Mouse (Mus musculus) heart, embryonic 13.5 days (tissue): Measurements from ENCODE around the gene Svep1. TPM values are rescaled to one million over a fixed set of nuclear protein-coding genes. Genes with fewer than 3 reads are reported as not detected.

ENCODE experiments used
- ATAC-seq: fragments of 200-750 bp; cut with Nextera tagmentation; 2 replicates; pipeline ENCODE4 v1.8.0; 2017; ENCODE audit warnings: moderate TSS enrichment; ENCODE audit not compliant: insufficient number of reproducible peaks, low FRiP score, low TSS enrichment; ENCODE audit errors: extremely low read depth
- H3K27ac ChIP-seq: fragments of 300-500 bp; sonication (generic); replicated peaks from 2 replicates; pipeline ENCODE4 v1.5.1; 2015; ENCODE audit warnings: moderate library complexity, mild to moderate bottlenecking, inconsistent platforms
- H3K27me3 ChIP-seq: fragments of 300-500 bp; sonication (generic); replicated peaks from 2 replicates; pipeline ENCODE4 v1.6.1; 2015; ENCODE audit warnings: mild to moderate bottlenecking, inconsistent platforms
- H3K36me3 ChIP-seq: fragments of 300-500 bp; sonication (generic); 2 replicates; pipeline ENCODE4 v1.6.1; 2015; ENCODE audit warnings: mild to moderate bottlenecking, inconsistent platforms
- H3K4me1 ChIP-seq: fragments of 300-500 bp; sonication (generic); 2 replicates; pipeline ENCODE4 v1.6.1; 2015; ENCODE audit warnings: inconsistent platforms
- H3K4me2 ChIP-seq: fragments of 300-500 bp; sonication (generic); 2 replicates; pipeline ENCODE4 v1.6.1; 2015; ENCODE audit warnings: inconsistent platforms, mild to moderate bottlenecking, moderate library complexity
- H3K4me3 ChIP-seq: fragments of 300-500 bp; sonication (generic); 2 replicates; pipeline ENCODE4 v1.5.1; 2015; ENCODE audit warnings: moderate library complexity, mild to moderate bottlenecking, inconsistent platforms
- H3K9ac ChIP-seq: fragments of 300-500 bp; sonication (generic); 2 replicates; pipeline ENCODE4 v1.6.1; 2015; ENCODE audit warnings: inconsistent platforms, mild to moderate bottlenecking, moderate library complexity
- H3K9me3 ChIP-seq: fragments of 300-500 bp; sonication (generic); 2 replicates; pipeline ENCODE4 v1.6.1; 2016; ENCODE audit warnings: inconsistent platforms
- WGBS: fragments of 180-500 bp; shearing (Covaris S2); methylation state at CpG from one replicate; pipeline ENCODE4 v1.1.7; 2015; ENCODE audit warnings: mixed read lengths; 5-methylcytosine and 5-hydroxymethylcytosine counted together
- polyA plus RNA-seq: library from polyadenylated mRNA; unstranded; fragments of >200 nt; fragmentation: Nextera tagmentation; extraction: Ambion mirVana; gene quantifications from 2 replicates; pipeline ENCODE4 v1.2.1, GENCODE M21; 2015

Svep1 gene
- 2.3 TPM in 2 replicates for polyA plus RNA-seq

DNA sequence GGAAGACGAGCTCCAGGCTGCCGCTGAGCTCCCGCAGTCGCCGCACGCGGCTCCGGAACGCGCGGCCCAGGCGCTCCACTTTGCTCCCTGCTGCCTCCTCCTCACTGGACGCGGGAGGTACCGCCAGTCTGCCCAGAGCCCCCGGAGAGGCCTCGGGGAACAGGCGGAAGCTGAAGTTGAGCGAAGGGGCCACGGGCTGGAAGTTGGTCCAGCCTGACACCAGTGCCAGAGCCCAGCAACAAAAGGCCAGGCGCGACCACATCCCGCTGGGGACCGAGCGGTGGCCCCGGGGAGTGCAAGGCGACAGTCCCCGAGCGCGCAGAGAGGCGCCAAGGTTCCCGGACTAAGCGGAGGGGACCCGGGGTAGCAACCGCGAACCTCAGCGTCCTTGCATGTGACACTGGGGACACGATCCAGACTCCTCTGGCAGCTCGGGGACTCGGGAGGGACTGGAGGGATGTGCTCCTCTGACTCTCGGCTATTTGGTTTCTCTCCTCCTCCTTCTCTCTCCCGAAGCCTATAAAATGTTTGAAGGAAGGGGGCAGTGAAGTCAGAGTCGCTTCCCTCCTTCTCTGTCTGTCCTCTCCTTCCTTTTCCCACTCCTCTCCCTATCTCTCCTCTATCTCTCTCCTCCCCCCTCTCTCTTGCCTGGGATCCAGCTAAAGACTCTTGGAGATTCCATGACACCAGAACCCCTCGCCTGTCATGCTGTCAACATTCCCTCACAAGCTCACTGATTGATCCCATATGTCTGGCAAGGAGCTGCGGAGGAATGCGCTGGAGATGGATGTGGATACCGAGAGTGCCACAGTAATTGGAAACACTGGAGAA, at the start of gene Svep1:
Svep1 (minus strand) TSS at position 745 of the 831 bp plus-strand sequence.
- ATAC-seq = no peak; the same call in 1 of the 2 replicates
- Histone ChIP-seq H3K27ac (peak within 1 kb of the TSS; percentile 60), H3K4me3 (peak within 1 kb of the TSS; percentile 57), H3K4me1 (peaks cover 17% of the 10 kb centered on the region), H3K9ac (peak within 1 kb of the TSS; percentile 71), H3K9me3 (no peaks in the 10 kb centered on the region), H3K36me3 (no peaks in the 10 kb centered on the region), H3K4me2 (peak within 1 kb of the TSS; percentile 73), H3K27me3 (peaks cover 80% of the 10 kb centered on the region)
- under 1% methylated on average over 47 of the region's 47 CpGs for WGBS

DNA sequence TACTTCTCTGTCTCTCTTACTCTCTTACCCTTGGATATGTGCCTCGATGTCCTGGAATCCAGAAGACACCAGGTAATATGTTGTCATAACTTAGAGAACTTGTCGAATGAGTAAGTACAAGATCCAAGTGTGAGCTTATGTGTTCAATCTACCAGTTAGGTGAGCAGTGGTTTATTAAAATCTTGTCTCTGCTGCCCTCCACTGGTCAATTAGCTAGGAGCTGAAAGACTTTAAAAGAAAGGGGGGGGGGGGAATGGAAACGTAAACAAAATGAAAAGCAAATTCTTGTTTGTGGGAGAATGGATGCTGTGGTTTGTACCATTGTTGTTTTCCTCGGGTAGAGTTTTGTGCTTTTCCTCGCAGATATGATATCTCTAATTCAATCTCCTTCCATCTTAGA, 46.8 kb upstream of the Svep1 start:
- 0 out of 2 replicates have a peak, but pooled peaks cover 5% of the 10 kb centered on the region for H3K27me3 ChIP-seq
- H3K4me2 ChIP-seq = no peak overlapping the region
- no peaks in the 10 kb centered on the region for H3K36me3 ChIP-seq
- no peak overlapping the region for H3K27ac ChIP-seq
- ATAC-seq = no peak
- WGBS = 26% methylated on average over 5 of the region's 5 CpGs
- no peak overlapping the region for H3K4me3 ChIP-seq
- no peaks in the 10 kb centered on the region for H3K4me1 ChIP-seq
- no peak overlapping the region for H3K9ac ChIP-seq
- H3K9me3 ChIP-seq = no peaks in the 10 kb centered on the region

- Histone ChIP-seq H3K9ac (no peak overlapping the region), H3K27me3 (0 out of 2 replicates have a peak, but pooled peaks cover 5% of the 10 kb centered on the region), H3K36me3 (no peaks in the 10 kb centered on the region), H3K9me3 (no peaks in the 10 kb centered on the region), H3K27ac (no peak overlapping the region), H3K4me3 (no peak overlapping the region), H3K4me2 (no peak overlapping the region), H3K4me1 (no peaks in the 10 kb centered on the region)
- WGBS = 83% methylated on average over 3 of the region's 3 CpGs
- no peak for ATAC-seq
These were observed 45.7 kb upstream of the Svep1 start for GRCm38 (mm10) chr4:58252381-58252780.

- no peak for ATAC-seq
- H3K9ac ChIP-seq = no peak overlapping the region
- no peaks in the 10 kb centered on the region for H3K36me3 ChIP-seq
- 0 out of 2 replicates have a peak, but pooled peaks cover 5% of the 10 kb centered on the region for H3K27me3 ChIP-seq
- no peak overlapping the region for H3K4me2 ChIP-seq
- no peak overlapping the region for H3K4me3 ChIP-seq
- H3K4me1 ChIP-seq = no peaks in the 10 kb centered on the region
- WGBS = 69% methylated on average over 1 of the region's 1 CpGs
- no peak overlapping the region for H3K27ac ChIP-seq
- no peaks in the 10 kb centered on the region for H3K9me3 ChIP-seq
These were observed 38.9 kb upstream of the Svep1 start for GRCm38 (mm10) chr4:58245544-58245943.

DNA sequence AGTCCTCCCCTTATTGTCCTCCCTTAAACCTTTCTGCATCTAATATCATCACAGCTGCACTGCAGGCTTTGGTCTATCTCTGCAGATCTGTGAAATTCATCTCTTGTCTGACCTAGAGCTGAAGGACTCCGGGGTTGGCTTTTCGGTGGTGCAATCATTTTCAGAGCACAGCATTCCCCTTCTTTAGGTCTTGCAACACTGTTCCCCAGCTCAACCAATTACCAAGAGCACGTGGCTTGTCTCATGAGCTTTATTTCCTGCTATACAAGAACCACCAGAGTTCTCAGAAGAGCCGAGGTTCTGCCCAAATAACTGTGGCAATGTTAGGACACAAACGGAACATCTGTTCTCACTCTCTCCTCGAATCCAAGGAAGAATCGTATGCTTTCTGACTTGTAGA, 33.8 kb upstream of the Svep1 start:
- Histone ChIP-seq H3K9ac (no peak overlapping the region), H3K4me3 (no peak overlapping the region), H3K27ac (no peak overlapping the region), H3K9me3 (peaks cover 8% of the 10 kb centered on the region; the same call in 1 of the 2 replicates), H3K4me2 (no peak overlapping the region), H3K36me3 (no peaks in the 10 kb centered on the region), H3K4me1 (no peaks in the 10 kb centered on the region), H3K27me3 (no peaks in the 10 kb centered on the region)
- 76% methylated on average over 7 of the region's 7 CpGs for WGBS
- no peak for ATAC-seq

DNA sequence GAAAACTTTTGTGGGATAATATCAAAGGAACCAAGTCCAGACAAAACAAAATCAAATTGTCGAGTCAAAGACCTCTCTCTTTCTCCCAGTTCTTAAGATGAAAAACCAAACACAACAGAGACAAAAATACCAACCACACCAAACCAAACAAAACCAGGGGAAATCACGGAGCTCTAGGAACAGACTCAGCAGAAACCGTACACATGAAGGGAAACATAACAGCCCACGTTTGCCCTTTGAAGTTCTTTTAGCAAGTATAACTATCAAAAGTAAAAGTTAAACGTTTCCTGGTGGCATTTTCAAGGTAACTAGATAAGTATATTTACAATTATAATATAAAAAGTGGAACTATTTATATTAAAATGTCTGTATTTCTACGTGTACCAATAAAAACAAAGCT, 29.2 kb upstream of the Svep1 start:
- 52% methylated on average over 6 of the region's 6 CpGs for WGBS
- Histone ChIP-seq H3K27ac (no peak overlapping the region), H3K27me3 (no peaks in the 10 kb centered on the region), H3K36me3 (no peaks in the 10 kb centered on the region), H3K4me2 (no peak overlapping the region), H3K9ac (no peak overlapping the region), H3K4me3 (no peak overlapping the region), H3K9me3 (peaks cover 8% of the 10 kb centered on the region; the same call in 1 of the 2 replicates), H3K4me1 (no peaks in the 10 kb centered on the region)
- ATAC-seq = no peak

- Histone ChIP-seq H3K36me3 (no peaks in the 10 kb centered on the region), H3K27me3 (peaks cover 10% of the 10 kb centered on the region)
- no peak for ATAC-seq
These were observed 16.8 kb upstream of the Svep1 start for GRCm38 (mm10) chr4:58223499-58223898.

GRCm38 (mm10) chr4:58211374-58211773, 4.7 kb upstream of the Svep1 start:
- Histone ChIP-seq H3K4me1 (peaks cover 16% of the 10 kb centered on the region), H3K27me3 (peaks cover 81% of the 10 kb centered on the region), H3K36me3 (no peaks in the 10 kb centered on the region), H3K4me3 (no peak overlapping the region), H3K27ac (no peak overlapping the region), H3K9me3 (peaks cover 6% of the 10 kb centered on the region; the same call in 1 of the 2 replicates), H3K9ac (no peak overlapping the region), H3K4me2 (no peak overlapping the region)
- ATAC-seq = no peak
- 16% methylated on average over 6 of the region's 6 CpGs for WGBS

More at GRCm38 (mm10) chr4:58223499-58223898, 16.8 kb upstream of the Svep1 start:
- no peaks in the 10 kb centered on the region for H3K4me1 ChIP-seq
- no peak overlapping the region for H3K4me3 ChIP-seq
- H3K9me3 ChIP-seq = no peaks in the 10 kb centered on the region
- H3K9ac ChIP-seq = no peak overlapping the region
- H3K27ac ChIP-seq = no peak overlapping the region
- 71% methylated on average over 2 of the region's 2 CpGs for WGBS
- no peak overlapping the region for H3K4me2 ChIP-seq

- Histone ChIP-seq H3K27me3 (peaks cover 79% of the 10 kb centered on the region), H3K4me1 (peaks cover 21% of the 10 kb centered on the region), H3K27ac (no peak overlapping the region), H3K9me3 (peaks cover 6% of the 10 kb centered on the region; the same call in 1 of the 2 replicates), H3K9ac (no peak overlapping the region), H3K4me2 (no peak overlapping the region), H3K36me3 (no peaks in the 10 kb centered on the region), H3K4me3 (no peak overlapping the region)
- no peak for ATAC-seq
- WGBS = 43% methylated on average over 5 of the region's 5 CpGs
These were observed 4.0 kb upstream of the Svep1 start for GRCm38 (mm10) chr4:58210557-58211090.

DNA sequence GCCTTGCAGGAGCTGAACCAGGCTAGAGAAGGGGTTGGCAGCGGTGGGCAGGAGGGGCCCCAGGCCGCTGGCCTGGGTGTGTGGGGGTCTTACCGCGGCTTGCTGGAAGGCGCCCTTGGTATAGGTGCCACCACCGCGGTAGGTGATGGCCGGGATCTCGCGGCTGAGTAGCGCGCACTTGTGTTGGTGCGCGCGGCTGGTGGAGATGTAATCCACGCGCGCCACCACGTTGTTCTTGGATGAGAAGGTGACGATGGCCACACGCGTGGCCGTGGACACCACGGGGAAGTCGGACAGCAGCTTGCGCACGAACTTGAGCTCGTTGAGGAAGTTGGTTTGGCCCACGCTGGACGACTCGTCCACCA, 927 bp downstream of the Svep1 start:
- 1% methylated on average over 31 of the region's 31 CpGs for WGBS
- Histone ChIP-seq H3K9ac (peak overlapping the region; percentile 71), H3K27me3 (peaks cover 79% of the 10 kb centered on the region)

GRCm38 (mm10) chr4:58201703-58202102, 5.0 kb downstream of the Svep1 start:
- Histone ChIP-seq H3K27me3 (peaks cover 43% of the 10 kb centered on the region), H3K4me2 (no peak overlapping the region), H3K9ac (no peak overlapping the region), H3K4me3 (no peak overlapping the region), H3K36me3 (no peaks in the 10 kb centered on the region), H3K27ac (no peak overlapping the region), H3K9me3 (no peaks in the 10 kb centered on the region), H3K4me1 (peaks cover 20% of the 10 kb centered on the region)
- no peak for ATAC-seq
- 81% methylated on average over 2 of the region's 2 CpGs for WGBS

More for the DNA sequence above, 927 bp downstream of the Svep1 start:
- H3K4me3 ChIP-seq = peak overlapping the region; percentile 57
- no peak for ATAC-seq
- no peaks in the 10 kb centered on the region for H3K9me3 ChIP-seq
- H3K27ac ChIP-seq = peak overlapping the region; percentile 60
- no peaks in the 10 kb centered on the region for H3K36me3 ChIP-seq
- H3K4me1 ChIP-seq = peaks cover 15% of the 10 kb centered on the region
- H3K4me2 ChIP-seq = peak overlapping the region; percentile 73
